Mouse (Mus musculus) C2C12 (cell line): ENCODE data around the gene Gm17606.

Experiments used
- CTCF ChIP-seq: IDR thresholded peaks from one replicate; pipeline ENCODE4 v1.5.1; 2011; ENCODE audit not compliant: control insufficient read depth, insufficient read depth, insufficient read length
- FOSL1 ChIP-seq: IDR thresholded peaks from one replicate; pipeline ENCODE4 v1.8.0; 2011; ENCODE audit warnings: mild to moderate bottlenecking, low read length; ENCODE audit not compliant: poor library complexity, insufficient read depth, severe bottlenecking
- MAX ChIP-seq: IDR thresholded peaks from one replicate; pipeline ENCODE4 v1.6.1; 2011; ENCODE audit warnings: mild to moderate bottlenecking, control low read depth
- MYOD1 ChIP-seq: IDR thresholded peaks from one replicate; pipeline ENCODE4 v1.6.1; 2011; ENCODE audit warnings: low read depth; ENCODE audit not compliant: control insufficient read depth, insufficient read length
- MYOG ChIP-seq: IDR thresholded peaks from one replicate; pipeline ENCODE4 v1.6.1; 2011; ENCODE audit not compliant: control insufficient read depth, insufficient read length; ENCODE audit errors: extremely low read depth
- USF1 ChIP-seq: IDR thresholded peaks from one replicate; pipeline ENCODE4 v1.6.1; 2011; ENCODE audit warnings: low read depth, mild to moderate bottlenecking, control low read depth, moderate library complexity

- TF ChIP-seq USF1 (no peak), CTCF (no peak), MYOG (no peak), FOSL1 (no peak), MYOD1 (no peak), MAX (no peak)
These were observed 30.1 kb upstream of the Gm17606 start for GRCm38 (mm10) chr14:54610648-54611047.
